Mouse (Mus musculus) CH12F3 (cell line): ENCODE data around the gene Imp4.
"Not testable (repeated sequence)": the region's sequence is repeated elsewhere in the genome, so short reads cannot be mapped to it uniquely, and the experiment has no call there.

Source experiments
- in situ Hi-C: fragments of 300-500 bp; cut with MboI; formaldehyde crosslinking; loops from 2 replicates; pipeline ENCODE4 v1.14.3; 2020; ENCODE audit warnings: low sequenced_read_pairs

Imp4 gene

GRCm38 (mm10) chr1:34439215-34439960 lies at the start of gene Imp4, which contains the start of gene Ccdc115:
TSS of gene Imp4 (plus strand) at chr1:34439851.
TSS of gene Ccdc115 (minus strand) at chr1:34439672.
- in situ Hi-C loops = no loop called here

DNA sequence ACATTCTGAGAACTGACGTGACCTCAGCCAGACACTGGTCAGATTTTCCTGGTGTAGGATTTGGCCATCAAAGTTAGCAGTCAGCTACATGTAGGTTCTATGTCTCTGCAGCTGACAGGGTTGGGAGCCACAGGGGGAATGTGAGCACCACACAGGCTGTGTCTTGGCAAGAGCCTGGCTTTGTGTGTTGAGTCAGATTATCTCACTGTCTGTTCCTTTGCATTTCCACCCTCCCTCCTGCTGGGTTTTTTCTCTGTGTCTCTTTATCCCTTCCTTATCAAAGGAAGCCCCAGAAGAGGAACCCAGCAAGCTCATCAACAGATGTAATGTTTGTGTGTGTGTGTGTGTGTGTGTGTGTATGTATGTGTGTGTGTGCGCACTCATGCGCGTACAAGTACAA lies 43.3 kb upstream of the Imp4 start:
- in situ Hi-C loops = no loop called here

DNA sequence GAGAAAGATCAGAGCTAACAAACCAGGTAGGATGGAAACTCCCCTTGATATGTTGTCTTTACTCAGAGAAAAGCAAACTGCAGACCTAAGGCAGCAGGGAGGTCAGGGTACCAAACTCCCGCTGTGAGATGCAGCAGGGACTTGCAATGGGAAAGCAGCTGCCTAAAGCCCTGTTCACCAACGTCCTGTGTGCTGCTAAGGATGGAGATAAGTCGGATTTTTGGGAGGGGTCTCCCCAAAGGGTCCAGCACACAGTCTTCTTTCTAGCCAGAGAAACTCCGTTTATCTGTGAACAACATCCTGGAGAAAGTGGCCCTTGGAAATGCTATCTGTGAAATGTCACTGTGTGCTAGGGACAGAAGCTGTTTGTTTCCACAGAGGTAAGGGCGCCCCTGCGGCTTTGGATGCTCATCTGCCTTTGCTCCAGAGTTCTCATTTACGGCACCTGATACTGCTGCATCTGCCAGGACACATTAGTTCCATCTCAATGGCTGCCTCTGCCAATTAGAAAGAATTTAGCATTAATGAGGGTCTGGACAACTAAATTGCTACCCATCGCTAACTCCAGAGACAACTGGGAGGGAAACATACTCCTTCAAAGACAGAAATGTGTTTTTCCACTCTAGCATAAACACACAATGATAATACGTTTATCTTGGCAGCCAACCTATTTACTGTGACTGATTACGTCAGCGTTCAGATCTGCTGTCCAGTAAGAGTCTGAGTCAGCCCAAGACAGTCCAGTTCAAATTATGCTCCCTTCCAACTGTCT lies 40.3 kb upstream of the Imp4 start:
- in situ Hi-C loops = no loop called here

DNA sequence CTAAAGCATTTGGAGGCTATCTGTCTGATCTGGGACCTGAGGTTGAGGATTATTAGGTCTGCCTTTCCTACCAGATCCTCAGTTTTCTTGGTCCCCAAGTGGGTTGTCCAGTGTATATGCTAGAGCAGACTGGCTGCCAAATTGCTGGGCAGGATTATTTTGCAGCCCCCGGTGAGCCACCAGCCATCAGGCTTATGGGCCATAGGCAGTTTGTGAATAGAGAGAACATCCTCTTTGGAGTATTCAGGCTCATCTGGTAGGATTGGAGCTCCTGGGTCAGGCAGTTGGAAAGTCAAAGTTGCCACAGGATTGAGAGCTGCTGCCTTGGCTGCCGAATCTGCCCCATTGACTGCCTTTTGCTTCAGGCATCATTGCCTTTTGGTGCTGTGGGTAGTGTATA lies 11.2 kb upstream of the Imp4 start:
- in situ Hi-C loops = no loop called here

DNA sequence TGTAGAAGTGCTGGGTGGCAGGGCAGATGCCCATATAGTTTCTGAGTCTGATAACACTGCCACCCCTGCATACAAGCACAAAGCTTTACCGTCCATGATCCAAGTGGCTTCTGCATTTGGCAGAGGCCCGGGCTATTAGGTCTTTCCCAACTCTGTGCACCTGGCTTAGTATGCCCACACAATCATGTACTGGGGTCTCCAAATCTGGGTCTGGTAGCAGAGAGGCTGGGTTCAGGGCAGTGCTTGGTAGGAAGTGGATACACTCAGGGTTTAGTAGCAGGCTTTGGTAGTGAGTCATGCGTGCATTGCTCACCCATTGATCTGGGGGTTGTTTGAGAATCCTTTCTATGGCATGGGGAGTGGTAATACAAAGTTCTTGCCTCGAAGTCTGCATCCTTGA lies 10.4 kb upstream of the Imp4 start:
- in situ Hi-C loops = no loop called here

DNA sequence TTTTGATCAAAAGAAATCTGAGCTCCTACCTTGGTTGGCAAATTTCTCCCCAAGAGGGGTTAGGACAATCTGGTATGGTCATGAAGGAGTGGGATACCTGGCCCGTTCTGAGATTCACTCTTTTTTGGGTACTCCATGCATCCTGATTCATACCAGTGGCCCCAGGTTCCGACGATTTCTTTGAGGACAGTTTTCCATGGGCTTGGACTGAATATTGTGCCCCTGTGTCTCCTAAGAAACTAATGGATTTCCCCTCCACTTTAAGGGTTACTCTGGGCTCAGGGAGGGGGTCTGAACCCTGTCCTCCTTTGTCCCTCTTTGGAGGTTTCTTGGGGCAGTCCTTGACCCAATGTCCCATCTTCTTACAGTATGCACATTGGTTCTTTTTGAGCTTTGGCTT lies 8.7 kb upstream of the Imp4 start:
- in situ Hi-C loops = no loop called here

GRCm38 (mm10) chr1:34431431-34431830 lies 8.2 kb upstream of the Imp4 start:
- in situ Hi-C loops = no loop called here

GRCm38 (mm10) chr1:34432411-34432775 lies 7.3 kb upstream of the Imp4 start:
- in situ Hi-C loops = no loop called here

DNA sequence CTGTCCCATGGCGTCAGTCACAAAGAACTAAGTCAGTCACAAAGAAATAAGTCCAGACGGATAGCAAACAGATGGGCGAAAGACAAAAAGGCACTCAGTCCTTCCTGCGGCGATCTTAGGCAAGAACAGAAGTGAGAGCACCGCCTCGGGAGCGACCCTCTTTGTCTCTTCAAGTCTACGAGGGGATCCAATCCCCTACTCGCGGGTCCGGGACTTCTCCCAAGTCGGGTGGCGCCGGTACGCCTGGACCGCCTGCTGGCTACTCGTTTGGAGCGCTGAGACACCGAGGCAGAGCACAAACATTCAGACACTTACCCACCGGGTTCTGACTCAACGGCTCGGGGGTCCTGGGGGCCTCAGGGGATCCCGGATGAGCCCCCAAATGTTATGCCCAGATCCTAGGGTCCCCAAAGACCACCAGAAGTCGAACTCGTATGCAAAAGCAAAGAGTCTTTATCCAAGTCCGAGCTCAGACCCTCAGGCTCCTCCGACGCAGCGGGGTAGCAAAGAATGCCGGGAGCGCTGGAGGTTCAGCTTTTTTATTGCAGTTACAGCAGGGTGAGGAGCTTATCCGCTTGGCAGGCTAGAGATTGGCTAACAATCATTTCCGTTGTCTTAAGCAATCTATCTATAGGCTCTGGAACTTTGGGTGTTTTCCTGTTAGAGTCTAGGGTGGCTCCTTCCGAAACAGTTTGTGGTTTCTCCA lies 6.7 kb upstream of the Imp4 start:
- in situ Hi-C loops = no loop called here

GRCm38 (mm10) chr1:34433891-34434521 lies 5.6 kb upstream of the Imp4 start:
- in situ Hi-C loops = no loop called here

- in situ Hi-C loops = no loop called here
Observed at GRCm38 (mm10) chr1:34434660-34435160, 4.9 kb upstream of the Imp4 start.

DNA sequence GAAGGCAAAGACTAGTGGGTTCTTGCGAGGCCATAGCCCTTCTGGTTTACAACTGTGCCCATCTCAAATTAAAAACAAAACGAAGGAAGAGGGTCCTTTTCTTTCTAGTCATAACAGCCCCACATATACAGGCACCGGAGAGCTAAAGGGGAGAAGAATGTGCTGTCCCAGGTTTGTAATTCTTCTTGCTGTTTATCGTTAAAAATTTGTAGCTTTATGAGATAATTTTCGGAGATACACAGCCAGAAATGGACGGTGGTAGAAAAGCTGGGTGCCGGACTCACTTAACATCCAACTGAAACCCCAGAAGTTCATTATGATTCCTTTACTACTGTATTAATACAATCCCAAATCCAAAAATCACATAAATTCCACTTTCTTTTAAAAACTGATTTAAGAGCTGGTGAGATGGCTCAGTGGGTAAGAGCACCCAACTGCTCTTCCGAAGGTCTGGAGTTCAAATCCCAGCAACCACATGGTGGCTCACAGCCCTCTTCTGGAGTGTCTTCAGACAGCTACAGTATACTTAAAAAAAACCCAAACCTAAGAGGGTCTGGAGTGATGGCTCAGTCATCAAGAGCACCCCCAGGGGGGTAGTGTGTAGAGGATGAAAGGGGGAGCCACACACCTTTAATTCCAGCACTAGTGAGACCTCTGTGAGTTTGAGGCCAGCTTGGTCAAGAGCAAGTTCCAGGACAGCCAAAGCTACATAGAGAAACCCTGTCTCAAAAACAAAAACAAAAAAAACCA lies 4.1 kb upstream of the Imp4 start:
- in situ Hi-C loops = no loop called here

- in situ Hi-C loops = no loop called here
Observed at GRCm38 (mm10) chr1:34436374-34436773, 3.3 kb upstream of the Imp4 start.

- in situ Hi-C loops = not testable (repeated sequence)
Observed at GRCm38 (mm10) chr1:34437366-34437765, 2.3 kb upstream of the Imp4 start.

DNA sequence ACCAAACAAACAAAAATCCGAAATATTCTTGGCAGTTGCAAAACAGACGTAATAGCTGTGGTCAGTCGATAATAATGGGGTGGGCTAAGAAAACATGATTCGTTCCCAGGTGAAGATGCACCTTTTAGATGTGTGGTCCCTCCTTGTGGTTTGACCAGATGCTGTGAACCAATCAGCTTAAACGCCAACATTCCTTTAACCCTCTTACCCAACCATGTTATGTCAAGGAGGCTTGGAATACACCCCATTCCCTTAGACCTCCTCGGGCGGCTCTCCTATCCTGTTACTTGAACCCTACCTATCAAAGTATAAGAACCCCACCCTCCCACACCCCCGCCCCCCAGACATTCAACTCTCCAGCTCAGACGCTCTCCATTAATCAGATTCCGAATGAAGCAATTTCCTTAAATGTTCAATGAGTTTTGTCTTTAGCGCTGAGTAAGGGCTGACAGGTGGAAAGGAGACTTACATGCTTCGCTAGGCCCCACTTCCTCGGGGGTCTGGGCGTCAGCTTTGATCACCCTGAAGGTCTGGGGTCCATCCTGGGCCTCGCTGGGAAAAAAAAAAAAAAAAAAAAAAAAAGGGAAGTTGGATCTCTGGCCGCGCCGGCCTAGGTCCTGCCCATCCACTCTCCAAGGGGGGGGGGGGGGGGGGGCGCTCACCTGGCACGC lies 1.1 kb upstream of the Imp4 start:
- in situ Hi-C loops = no loop called here

- in situ Hi-C loops = no loop called here
Observed at GRCm38 (mm10) chr1:34439961-34440630, 445 bp downstream of the Imp4 start.

- in situ Hi-C loops = no loop called here
Observed at GRCm38 (mm10) chr1:34443124-34443523, 3.5 kb downstream of the Imp4 start.

GRCm38 (mm10) chr1:34458431-34458830 lies 18.8 kb downstream of the Imp4 start:
- in situ Hi-C loops = no loop called here
